Mouse (Mus musculus) olfactory bulb, adult 2 months (tissue): ENCODE measurements at regions not wholly inside any gene's neighbourhood (a gene's known extent, or its start where the extent isn't known, plus 50 kb on each side); places are given as distances from the start of the nearest gene placed in this dataset.

Experiments
- CTCF ChIP-seq: fragments of 200-500 bp; IDR thresholded peaks from 2 replicates; pipeline ENCODE4 v1.5.1; 2012; ENCODE audit warnings: low read depth, mild to moderate bottlenecking, low read length, moderate library complexity; ENCODE audit not compliant: insufficient read depth
- POLR2A ChIP-seq: fragments of 200-500 bp; IDR thresholded peaks from 2 replicates; pipeline ENCODE4 v1.6.1; 2012; ENCODE audit warnings: mild to moderate bottlenecking, low read depth, low read length, moderate library complexity; ENCODE audit not compliant: insufficient read depth

- no peak for TF ChIP-seq CTCF
- TF ChIP-seq POLR2A, result no peak
These were observed 586.8 kb upstream of the Nrsn1 start for GRCm38 (mm10) chr13:25857096-25857495.
